Mouse (Mus musculus) liver, adult 2 months (tissue): ENCODE data around the gene Cope.

Source experiments
- CTCF ChIP-seq: fragments of 200-500 bp; IDR thresholded peaks from 2 replicates; pipeline ENCODE4 v1.5.1; 2011; ENCODE audit warnings: low read depth, low read length, control low read depth
- POLR2A ChIP-seq: fragments of 200-500 bp; IDR thresholded peaks from 2 replicates; pipeline ENCODE4 v1.6.1; 2011; ENCODE audit warnings: low read length, control low read depth; ENCODE audit not compliant: insufficient read depth; ENCODE audit errors: extremely low read depth

GRCm38 (mm10) chr8:70268311-70268710 lies 34.0 kb upstream of the Cope start:
- no peak for TF ChIP-seq CTCF
- TF ChIP-seq POLR2A = no peak
